Mouse (Mus musculus) CH12.LX (cell line): ENCODE measurements around the gene Khk. TPM values are rescaled to one million over a fixed set of nuclear protein-coding genes. Genes with fewer than 3 reads are reported as not detected.

Source experiments
- DNase-seq: peaks from one replicate; pipeline ENCODE4 v3.0.0-alpha.2; 2013; ENCODE audit errors: extremely low read depth
- H3K27ac ChIP-seq: 2 replicates; pipeline ENCODE4 v1.5.1; 2012; ENCODE audit warnings: low read depth, mild to moderate bottlenecking, control low read depth, moderate library complexity; ENCODE audit not compliant: insufficient read depth
- H3K27me3 ChIP-seq: replicated peaks from 2 replicates; pipeline ENCODE3; 2012; ENCODE audit warnings: inconsistent platforms
- H3K36me3 ChIP-seq, 2 experiments: replicated peaks in 1 of 2; 2 replicates each; pipeline versions ENCODE3 to v1.6.1; 2012; ENCODE audit warnings: inconsistent platforms in 1 of 2, low read length in 1 of 2, mild to moderate bottlenecking in 1 of 2, mixed read lengths in 1 of 2, moderate library complexity in 1 of 2; ENCODE audit not compliant: control insufficient read depth in 1 of 2, insufficient read depth in 1 of 2
- H3K4me1 ChIP-seq, 2 experiments: 2 replicates each; pipeline ENCODE4 v1.6.1; 2012; ENCODE audit warnings: inconsistent platforms in 1 of 2, moderate library complexity in 1 of 2; ENCODE audit not compliant: insufficient read depth in 2 of 2, control insufficient read depth in 1 of 2
- H3K4me2 ChIP-seq: 2 replicates; pipeline ENCODE4 v1.6.1; 2012; ENCODE audit warnings: low read depth, mild to moderate bottlenecking, control low read depth; ENCODE audit not compliant: poor library complexity, insufficient read depth, severe bottlenecking
- H3K4me3 ChIP-seq, 3 experiments: fragments of 150-350 bp in 1 of 3; sonication (generic) in 1 of 3; replicated peaks in 1 of 3; 2 replicates each; pipeline versions ENCODE3 to v1.5.1; 2011 to 2012; ENCODE audit warnings: low read depth in 2 of 3, low read length in 2 of 3, mild to moderate bottlenecking in 2 of 3, moderate library complexity in 2 of 3, control low read depth in 1 of 3, improper control_type of control experiment in 1 of 3, inconsistent platforms in 1 of 3, mixed read lengths in 1 of 3; ENCODE audit not compliant: poor library complexity in 1 of 3
- H3K79me2 ChIP-seq: replicated peaks from 2 replicates; pipeline ENCODE4 v1.6.1; 2012; ENCODE audit warnings: mild to moderate bottlenecking, moderate library complexity; ENCODE audit not compliant: control insufficient read depth, poor library complexity, insufficient read depth, severe bottlenecking; ENCODE audit errors: extremely low read depth
- H3K9ac ChIP-seq: 2 replicates; pipeline ENCODE4 v1.6.1; 2012; ENCODE audit warnings: low read depth, mild to moderate bottlenecking, control low read depth, moderate library complexity; ENCODE audit not compliant: insufficient read depth
- H3K9me3 ChIP-seq: replicated peaks from 2 replicates; pipeline ENCODE3; 2012; ENCODE audit warnings: low read length, inconsistent platforms, mixed read lengths
- CHD1 ChIP-seq: IDR thresholded peaks from 2 replicates; pipeline ENCODE4 v1.6.1; 2012; ENCODE audit warnings: low read depth, low read length, improper control_type of control experiment, inconsistent platforms
- CHD2 ChIP-seq: IDR thresholded peaks from 2 replicates; pipeline ENCODE4 v1.6.1; 2011; ENCODE audit warnings: low read length, improper control_type of control experiment
- CTCF ChIP-seq, 2 experiments: IDR thresholded peaks in 1 of 2; conservative IDR thresholded peaks in 1 of 2; 2 replicates each; pipeline ENCODE4 v1.5.1; 2011 to 2012; ENCODE audit warnings: low read depth in 2 of 2, low read length in 2 of 2, improper control_type of control experiment in 1 of 2, inconsistent platforms in 1 of 2, mild to moderate bottlenecking in 1 of 2, moderate library complexity in 1 of 2
- E2F4 ChIP-seq: IDR thresholded peaks from 2 replicates; pipeline ENCODE4 v1.6.1; 2011; ENCODE audit warnings: low read depth, low read length, improper control_type of control experiment; ENCODE audit not compliant: insufficient replicate concordance
- ELF1 ChIP-seq: IDR thresholded peaks from 2 replicates; pipeline ENCODE4 v1.6.1; 2014; ENCODE audit warnings: low read depth, mild to moderate bottlenecking, inconsistent platforms, low read length, improper control_type of control experiment
- EP300 ChIP-seq: IDR thresholded peaks from 2 replicates; pipeline ENCODE4 v1.6.1; 2011; ENCODE audit warnings: low read length, improper control_type of control experiment
- GABPA ChIP-seq: IDR thresholded peaks from 2 replicates; pipeline ENCODE4 v1.6.1; 2012; ENCODE audit warnings: low read depth, low read length, improper control_type of control experiment, inconsistent platforms; ENCODE audit not compliant: insufficient replicate concordance
- JUN ChIP-seq: IDR thresholded peaks from 2 replicates; pipeline ENCODE4 v1.6.1; 2011; ENCODE audit warnings: low read depth, mild to moderate bottlenecking, low read length, improper control_type of control experiment, moderate library complexity; ENCODE audit not compliant: insufficient read depth
- KAT2A ChIP-seq: IDR thresholded peaks from 2 replicates; pipeline ENCODE4 v1.6.1; 2012; ENCODE audit warnings: low read length, improper control_type of control experiment, inconsistent platforms; ENCODE audit not compliant: insufficient replicate concordance
- MAFK ChIP-seq: IDR thresholded peaks from 2 replicates; pipeline ENCODE4 v1.6.1; 2011; ENCODE audit warnings: low read length, improper control_type of control experiment; ENCODE audit not compliant: insufficient replicate concordance
- MAX ChIP-seq: IDR thresholded peaks from 2 replicates; pipeline ENCODE4 v1.6.1; 2011; ENCODE audit warnings: low read length, improper control_type of control experiment
- MYC ChIP-seq: IDR thresholded peaks from 2 replicates; pipeline ENCODE4 v1.6.1; 2011; ENCODE audit warnings: low read depth, mild to moderate bottlenecking, improper control_type of control experiment, low read length
- NELFE ChIP-seq: IDR thresholded peaks from 2 replicates; pipeline ENCODE4 v1.6.1; 2011; ENCODE audit warnings: low read depth, low read length, improper control_type of control experiment
- NRF1 ChIP-seq: IDR thresholded peaks from 2 replicates; pipeline ENCODE4 v1.6.1; 2014; ENCODE audit warnings: low read depth, mild to moderate bottlenecking, inconsistent platforms, low read length, improper control_type of control experiment, moderate library complexity
- PAX5 ChIP-seq: IDR thresholded peaks from 2 replicates; pipeline ENCODE4 v1.6.1; 2012; ENCODE audit warnings: low read length, inconsistent platforms, mixed read lengths
- POLR2AphosphoS2 ChIP-seq: IDR thresholded peaks from 2 replicates; pipeline ENCODE4 v1.6.1; 2011; ENCODE audit warnings: low read depth, low read length, improper control_type of control experiment
- RAD21 ChIP-seq: IDR thresholded peaks from 2 replicates; pipeline ENCODE4 v1.6.1; 2011; ENCODE audit warnings: low read depth, mild to moderate bottlenecking, low read length, improper control_type of control experiment, moderate library complexity
- RCOR1 ChIP-seq: conservative IDR thresholded peaks from 2 replicates; pipeline ENCODE4 v1.6.1; 2012; ENCODE audit warnings: low read depth, mild to moderate bottlenecking, inconsistent platforms, low read length, improper control_type of control experiment
- SIN3A ChIP-seq: IDR thresholded peaks from 2 replicates; pipeline ENCODE4 v1.6.1; 2012; ENCODE audit warnings: low read length, improper control_type of control experiment, inconsistent platforms
- SMC3 ChIP-seq: IDR thresholded peaks from 2 replicates; pipeline ENCODE4 v1.6.1; 2011; ENCODE audit warnings: low read depth, low read length, improper control_type of control experiment
- TBP ChIP-seq: conservative IDR thresholded peaks from 2 replicates; pipeline ENCODE4 v1.6.1; 2011; ENCODE audit warnings: low read depth, low read length, improper control_type of control experiment
- TCF12 ChIP-seq: IDR thresholded peaks from 2 replicates; pipeline ENCODE4 v1.6.1; 2014; ENCODE audit warnings: low read depth, mild to moderate bottlenecking, inconsistent platforms, low read length, improper control_type of control experiment
- UBTF ChIP-seq: IDR thresholded peaks from 2 replicates; pipeline ENCODE4 v1.6.1; 2012; ENCODE audit warnings: low read depth, mild to moderate bottlenecking, inconsistent platforms, low read length, improper control_type of control experiment, moderate library complexity
- USF1 ChIP-seq: IDR thresholded peaks from 2 replicates; pipeline ENCODE4 v1.6.1; 2014; ENCODE audit warnings: low read depth, mild to moderate bottlenecking, inconsistent platforms, low read length, improper control_type of control experiment
- ZC3H11A ChIP-seq: IDR thresholded peaks from 2 replicates; pipeline ENCODE4 v1.6.1; 2012; ENCODE audit warnings: low read depth, mild to moderate bottlenecking, inconsistent platforms, low read length, improper control_type of control experiment
- ZKSCAN1 ChIP-seq: IDR thresholded peaks from 2 replicates; pipeline ENCODE4 v1.6.1; 2012; ENCODE audit warnings: low read depth, inconsistent platforms, low read length, improper control_type of control experiment, borderline replicate concordance
- ZNF384 ChIP-seq: IDR thresholded peaks from 2 replicates; pipeline ENCODE4 v1.6.1; 2012; ENCODE audit warnings: low read depth, low read length, improper control_type of control experiment, inconsistent platforms
- dilution Hi-C: fragments of 300-500 bp; cut with MboI; formaldehyde crosslinking; loops from 2 replicates; pipeline ENCODE4 v1.14.3; 2020; ENCODE audit warnings: low sequenced_read_pairs; ENCODE audit not compliant: extremely low pct_unique_long_range_greater_than_20kb, extremely low pct_ligation_motif_present
- in situ Hi-C: fragments of 300-500 bp; cut with MboI; formaldehyde crosslinking; loops from 3 replicates; pipeline ENCODE4 v1.14.3; 2019; ENCODE audit warnings: low sequenced_read_pairs, low pct_ligation_motif_present, low pct_unique_long_range_greater_than_20kb, mixed read lengths
- polyA plus RNA-seq: library from polyadenylated mRNA; unstranded; fragments of >175 nt; gene quantifications from 2 replicates; pipeline ENCODE4 v1.2.1, GENCODE M21; 2012; ENCODE audit warnings: low read depth; ENCODE audit not compliant: insufficient read length
- total RNA-seq, 2 experiments: library from RNA; depleted of rRNA; stranded (reverse); fragments of 300-350 nt in 1 of 2; fragments of >200 nt in 1 of 2; gene quantifications; 2 replicates each; pipeline ENCODE4 v1.2.3; 2012 to 2014

Khk gene
- total and polyA plus RNA-seq, 3 experiments = 2.5 to 5.7 (median 3.7) TPM

DNA sequence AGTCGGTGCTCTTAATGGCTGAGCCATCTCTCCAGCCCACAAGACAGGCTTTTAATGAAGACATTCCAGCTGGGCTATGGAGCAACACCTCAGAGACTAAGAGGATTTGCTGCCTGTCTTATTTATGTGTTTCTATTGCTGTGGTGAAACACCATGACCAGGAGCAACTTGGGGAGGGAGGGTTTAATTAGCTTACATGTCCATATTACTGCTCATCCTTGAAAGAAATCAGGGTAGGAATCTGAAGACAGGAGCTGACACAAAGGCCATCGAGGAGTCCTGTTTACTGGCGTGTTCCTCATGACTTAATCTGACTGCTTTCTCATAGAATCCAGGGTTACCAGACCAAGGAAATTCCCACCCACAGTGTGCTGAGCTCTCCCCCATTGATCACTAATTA lies 42.7 kb downstream of the Khk start:
- H3K9ac ChIP-seq = no peak overlapping the region
- in situ Hi-C loops = no loop called here
- H3K4me2 ChIP-seq = no peak overlapping the region
- H3K9me3 ChIP-seq = peaks cover 5% of the 10 kb centered on the region
- H3K27me3 ChIP-seq = peaks cover 19% of the 10 kb centered on the region
- TF ChIP-seq ZC3H11A (no peak), KAT2A (no peak), CHD1 (no peak), MYC (no peak), POLR2AphosphoS2 (no peak), UBTF (no peak), E2F4 (no peak), TBP (no peak), MAX (no peak), GABPA (no peak), EP300 (no peak), ELF1 (no peak), MAFK (no peak), TCF12 (no peak), SIN3A (no peak)
- no peak for DNase-seq
- H3K4me3 ChIP-seq = no peak overlapping the region
- dilution Hi-C loops = no loop called here
- H3K27ac ChIP-seq = no peak overlapping the region
- H3K79me2 ChIP-seq = peaks cover 8% of the 10 kb centered on the region
- H3K4me1 ChIP-seq = peaks cover 6 to 18% of the 10 kb centered on the region in 2 experiments
- peaks cover 0 to 3% of the 10 kb centered on the region in 2 experiments for H3K36me3 ChIP-seq

DNA sequence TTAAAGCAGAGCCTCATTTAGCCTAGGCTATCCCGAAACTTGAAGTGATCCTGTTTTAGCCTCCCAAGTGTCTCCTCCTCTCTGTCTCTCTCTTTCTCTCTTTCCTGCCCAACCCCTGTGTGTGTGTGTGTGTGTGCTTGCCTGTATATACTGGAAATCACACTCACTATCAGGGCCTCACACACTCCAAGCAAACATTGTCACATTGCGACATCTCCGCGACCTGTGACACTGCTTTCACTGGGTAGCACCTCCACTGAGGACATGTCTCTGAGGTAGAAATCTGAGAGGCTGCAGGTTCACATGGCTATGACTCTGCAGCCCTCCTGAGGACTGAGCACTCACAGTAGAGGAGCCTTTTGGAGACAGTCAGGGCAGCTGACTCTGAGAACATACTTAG lies 45.0 kb downstream of the Khk start:
- Histone ChIP-seq H3K27me3 (peaks cover 30% of the 10 kb centered on the region), H3K9ac (no peak overlapping the region), H3K27ac (no peak overlapping the region), H3K4me1 (peaks cover 2 to 6% of the 10 kb centered on the region in 2 experiments), H3K4me2 (no peak overlapping the region), H3K36me3 (no peaks in the 10 kb centered on the region), H3K9me3 (peaks cover 5% of the 10 kb centered on the region), H3K4me3 (no peak overlapping the region), H3K79me2 (no peaks in the 10 kb centered on the region)
- DNase-seq = no peak
- TF ChIP-seq CHD2 (no peak), USF1 (no peak), CTCF (conservative IDR thresholded peaks at IDR 0.05 in 1 of 2, IDR thresholded peaks at IDR 0.05 in 1 of 2; ENCODE audit: low read depth in 2 of 2, low read length in 2 of 2) (no peak), RCOR1 (no peak), SMC3 (no peak), PAX5 (no peak), RAD21 (no peak), ZKSCAN1 (no peak), MAX (no peak), TBP (no peak), JUN (no peak), E2F4 (no peak), CHD1 (no peak), UBTF (no peak), NELFE (no peak), ZNF384 (no peak), GABPA (no peak), NRF1 (no peak), MYC (no peak)
- in situ Hi-C loops = no loop called here
- dilution Hi-C loops = no loop called here
